Mouse (Mus musculus) kidney, postnatal 0 days (tissue): ENCODE measurements around the gene Gm9970. TPM values are rescaled to one million over a fixed set of nuclear protein-coding genes. Genes with fewer than 3 reads are reported as not detected.

Source experiments
- ATAC-seq: fragments of 200-750 bp; cut with Nextera tagmentation; replicated peaks from 2 replicates; pipeline ENCODE4 v1.8.0; 2017; ENCODE audit warnings: low read depth, moderate number of reproducible peaks, moderate TSS enrichment, moderate library complexity; ENCODE audit not compliant: low FRiP score
- DNase-seq: peaks from one replicate; pipeline ENCODE4 v3.0.0-alpha.2; 2016; ENCODE audit warnings: low spot score
- H3K27ac ChIP-seq: fragments of 300-500 bp; sonication (generic); 2 replicates; pipeline ENCODE4 v1.5.1; 2014; ENCODE audit warnings: mild to moderate bottlenecking
- H3K27me3 ChIP-seq: fragments of 300-500 bp; sonication (generic); 2 replicates; pipeline ENCODE4 v1.6.1; 2014; ENCODE audit warnings: low read length, mixed read lengths; ENCODE audit not compliant: insufficient read depth
- H3K36me3 ChIP-seq: fragments of 300-500 bp; sonication (generic); 2 replicates; pipeline ENCODE4 v1.6.1; 2014; ENCODE audit warnings: low read length, mixed read lengths; ENCODE audit not compliant: insufficient read depth
- H3K4me1 ChIP-seq: fragments of 300-500 bp; sonication (generic); replicated peaks from 2 replicates; pipeline ENCODE4 v1.6.1; 2014; ENCODE audit warnings: antibody characterized with exemption, low read length, mixed read lengths; ENCODE audit not compliant: insufficient read depth
- H3K4me2 ChIP-seq: fragments of 300-500 bp; sonication (generic); 2 replicates; pipeline ENCODE4 v1.6.1; 2014; ENCODE audit warnings: mild to moderate bottlenecking, low read length, moderate library complexity, mixed read lengths
- H3K4me3 ChIP-seq: fragments of 300-500 bp; sonication (generic); replicated peaks from 2 replicates; pipeline ENCODE4 v1.5.1; 2014; ENCODE audit warnings: low read depth, low read length
- H3K9ac ChIP-seq: fragments of 300-500 bp; sonication (generic); 2 replicates; pipeline ENCODE4 v1.6.1; 2014; ENCODE audit warnings: low read depth, low read length
- H3K9me3 ChIP-seq: fragments of 300-500 bp; sonication (generic); replicated peaks from 2 replicates; pipeline ENCODE4 v1.6.1; 2016; ENCODE audit warnings: low read length, inconsistent platforms, mixed read lengths
- CTCF ChIP-seq: IDR thresholded peaks from 2 replicates; pipeline ENCODE4 v1.5.1; 2016; ENCODE audit warnings: antibody characterized with exemption, low read depth, mild to moderate bottlenecking, moderate library complexity
- WGBS: fragments of 180-500 bp; shearing (Covaris S2); extraction: QIAGEN DNeasy Blood & Tissue Kit; methylation state at CpG from one replicate; pipeline ENCODE4 v1.1.7; 2014; 5-methylcytosine and 5-hydroxymethylcytosine counted together
- polyA plus RNA-seq: library from polyadenylated mRNA; unstranded; fragments of >200 nt; fragmentation: Nextera tagmentation; extraction: Ambion mirVana; gene quantifications from 2 replicates; pipeline ENCODE4 v1.2.1, GENCODE M21; 2015

Gm9970 gene
- polyA plus RNA-seq, 1 experiment from 2014 or later: 0.92 TPM

DNA sequence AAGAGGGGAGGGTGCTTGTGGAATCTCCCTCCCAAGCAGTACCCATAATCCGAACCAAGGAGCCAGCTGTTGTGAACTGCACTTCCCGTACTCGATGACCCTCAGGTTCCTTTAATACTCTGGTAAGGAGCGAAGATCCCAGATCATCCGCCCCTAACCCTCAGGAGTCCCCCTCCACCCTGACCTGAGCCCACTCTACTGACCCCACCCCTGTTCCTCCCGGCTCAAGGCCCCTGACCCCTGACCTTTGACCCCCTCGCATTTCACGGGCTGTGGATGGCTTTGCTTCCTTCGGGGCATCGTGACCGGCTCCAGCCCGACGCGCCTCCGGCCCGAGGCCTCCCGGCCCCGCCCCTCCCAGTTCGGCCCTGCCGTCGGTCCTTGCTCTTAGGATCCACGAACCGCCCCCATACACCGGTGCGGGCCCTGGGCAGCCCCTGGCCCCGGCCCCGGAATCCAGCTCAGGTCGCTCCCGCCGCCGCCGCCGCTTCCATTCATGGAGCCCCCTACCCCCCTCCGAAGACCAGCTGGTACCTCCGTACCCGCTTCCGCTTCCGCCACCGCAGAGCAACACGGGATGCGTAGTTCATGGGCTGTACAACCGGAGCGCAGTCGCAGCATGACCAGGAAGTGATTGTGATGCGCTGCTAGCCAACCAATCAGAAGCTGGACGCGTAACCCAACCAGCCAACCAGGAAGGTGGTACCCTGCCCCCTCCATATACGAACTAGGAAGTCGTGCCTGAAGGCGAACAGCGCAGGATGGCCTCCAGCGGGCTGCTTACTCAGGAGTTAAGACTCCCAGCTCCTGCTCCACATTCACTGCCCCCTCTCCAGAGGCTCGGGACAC is 39.1 kb downstream of the Gm9970 start, which contains the start of gene Zfp513:
Gene Zfp513, minus strand, starts transcription at position 562 of the 849 bp plus-strand sequence.
- no peaks in the 10 kb centered on the region for H3K27me3 ChIP-seq
- H3K27ac ChIP-seq: peak within 1 kb of the TSS; percentile 92
- ATAC-seq (peak; percentile 95), DNase-seq (peak; percentile 100)
- H3K9ac ChIP-seq: peak within 1 kb of the TSS; percentile 86
- TF ChIP-seq CTCF: no peak
- H3K4me3 ChIP-seq: peak within 1 kb of the TSS; percentile 82
- H3K4me2 ChIP-seq: peak within 1 kb of the TSS; percentile 71
- WGBS: under 1% methylated on average over 53 of the region's 53 CpGs
- 0 out of 2 replicates have a peak, but pooled peaks cover 3% of the 10 kb centered on the region for H3K9me3 ChIP-seq
- H3K4me1 ChIP-seq: peaks cover 9% of the 10 kb centered on the region; the same call in 1 of the 2 replicates
- peaks cover 38% of the 10 kb centered on the region for H3K36me3 ChIP-seq

DNA sequence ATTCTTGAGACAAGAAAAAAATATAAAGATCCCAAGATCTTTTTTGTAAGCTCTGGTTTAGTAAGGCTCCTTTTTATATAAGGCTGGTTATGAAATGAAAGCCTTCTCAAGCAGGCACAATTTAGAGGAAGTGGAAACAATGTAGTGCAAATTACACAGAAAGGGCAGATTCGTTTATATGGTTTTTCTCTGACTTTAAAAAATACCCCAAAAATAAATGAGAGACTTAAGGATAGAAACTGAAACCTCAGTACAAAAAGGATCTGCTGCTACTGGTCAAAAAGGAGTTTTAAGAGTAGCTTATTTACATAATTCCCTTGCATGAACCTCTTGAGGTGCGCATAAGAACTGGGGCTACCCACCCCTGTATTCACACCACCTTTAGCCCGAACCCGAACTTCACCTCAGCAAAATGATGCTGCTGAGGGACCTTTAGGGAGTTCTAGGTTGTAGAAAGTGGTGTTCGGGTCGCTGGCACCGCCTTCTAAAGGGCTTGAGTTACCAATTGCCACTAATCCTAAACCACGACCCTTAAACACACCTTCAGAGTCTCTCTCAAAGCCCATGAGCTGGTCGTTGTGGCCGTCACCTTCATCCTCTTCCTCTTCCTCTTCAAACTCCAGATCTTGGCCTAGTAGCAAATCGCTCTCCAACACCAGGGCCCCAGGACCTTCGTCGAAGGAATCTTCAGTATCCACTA is 39.8 kb downstream of the Gm9970 start:
- Histone ChIP-seq H3K36me3 (peaks cover 44% of the 10 kb centered on the region), H3K9me3 (0 out of 2 replicates have a peak, but pooled peaks cover 3% of the 10 kb centered on the region), H3K27ac (peak overlapping the region; percentile 92), H3K4me3 (peak overlapping the region; percentile 82), H3K9ac (peak overlapping the region; percentile 86), H3K4me1 (peaks cover 9% of the 10 kb centered on the region; the same call in 1 of the 2 replicates), H3K27me3 (no peaks in the 10 kb centered on the region), H3K4me2 (peak overlapping the region; percentile 71)
- DNase-seq (no peak), ATAC-seq (no peak)
- no peak for TF ChIP-seq CTCF
- WGBS: 8% methylated on average over 13 of the region's 13 CpGs

DNA sequence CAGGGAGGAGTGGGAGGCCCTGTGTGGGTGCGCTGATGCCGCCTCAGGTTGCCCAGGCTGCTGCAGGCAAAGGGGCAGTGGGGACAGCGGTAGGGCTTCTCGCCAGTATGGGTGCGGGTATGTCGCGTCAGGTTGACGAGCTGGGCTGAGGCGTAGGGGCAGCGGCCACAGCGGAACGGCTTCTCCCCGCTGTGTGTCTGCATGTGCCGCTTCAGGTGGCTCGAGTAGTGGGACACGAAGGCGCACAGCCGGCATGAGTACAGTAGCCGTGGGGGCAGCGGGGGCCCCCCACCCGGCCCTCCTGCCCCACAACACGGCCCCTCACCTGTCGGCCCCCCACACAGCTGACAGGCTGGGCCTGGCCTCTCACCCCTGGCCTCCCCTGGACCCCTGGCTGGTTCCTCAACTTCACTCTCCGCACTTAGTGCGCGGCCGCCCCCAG is 40.7 kb downstream of the Gm9970 start:
- 0 out of 2 replicates have a peak overlapping the region, but pooled peaks have one; percentile 29 for H3K9ac ChIP-seq
- H3K4me3 ChIP-seq: no peak overlapping the region
- 83% methylated on average over 27 of the region's 27 CpGs for WGBS
- H3K9me3 ChIP-seq: 0 out of 2 replicates have a peak, but pooled peaks cover 3% of the 10 kb centered on the region
- no peak for DNase-seq
- H3K27ac ChIP-seq: no peak overlapping the region
- H3K36me3 ChIP-seq: peaks cover 45% of the 10 kb centered on the region
- H3K4me2 ChIP-seq: 0 out of 2 replicates have a peak overlapping the region, but pooled peaks have one; percentile 9
- peaks cover 9% of the 10 kb centered on the region; the same call in 1 of the 2 replicates for H3K4me1 ChIP-seq
- no peak for TF ChIP-seq CTCF
- ATAC-seq: no peak; the same call in 1 of the 2 replicates
- H3K27me3 ChIP-seq: no peaks in the 10 kb centered on the region

DNA sequence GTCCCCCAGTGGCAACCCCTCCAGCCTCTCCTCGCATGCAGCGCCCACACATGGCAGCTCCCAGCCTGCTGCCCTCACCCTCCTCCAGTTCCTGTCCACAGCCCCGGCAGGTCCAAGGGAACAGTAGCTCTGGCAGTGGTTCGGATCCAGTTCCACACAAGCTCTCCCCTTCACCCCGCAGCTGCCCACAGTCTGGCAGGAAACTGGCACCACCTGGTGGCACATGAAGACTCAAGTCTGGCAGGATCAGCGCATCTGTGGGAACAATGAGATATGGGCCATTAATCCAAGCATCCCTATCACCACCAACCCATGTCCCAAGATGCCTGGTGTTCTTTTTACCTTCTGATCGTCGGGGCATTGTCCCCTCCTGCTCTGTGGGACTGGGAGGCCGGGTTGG is 41.1 kb downstream of the Gm9970 start:
- no peak for ATAC-seq
- 0 out of 2 replicates have a peak, but pooled peaks cover 3% of the 10 kb centered on the region for H3K9me3 ChIP-seq
- H3K36me3 ChIP-seq: peaks cover 45% of the 10 kb centered on the region
- no peak overlapping the region for H3K27ac ChIP-seq
- peak; percentile 76 for DNase-seq
- H3K4me2 ChIP-seq: no peak overlapping the region
- H3K4me1 ChIP-seq: peaks cover 9% of the 10 kb centered on the region; the same call in 1 of the 2 replicates
- no peak overlapping the region for H3K4me3 ChIP-seq
- WGBS: 66% methylated on average over 9 of the region's 9 CpGs
- no peaks in the 10 kb centered on the region for H3K27me3 ChIP-seq
- TF ChIP-seq CTCF: peak; percentile 62
- 0 out of 2 replicates have a peak overlapping the region, but pooled peaks have one; percentile 29 for H3K9ac ChIP-seq

DNA sequence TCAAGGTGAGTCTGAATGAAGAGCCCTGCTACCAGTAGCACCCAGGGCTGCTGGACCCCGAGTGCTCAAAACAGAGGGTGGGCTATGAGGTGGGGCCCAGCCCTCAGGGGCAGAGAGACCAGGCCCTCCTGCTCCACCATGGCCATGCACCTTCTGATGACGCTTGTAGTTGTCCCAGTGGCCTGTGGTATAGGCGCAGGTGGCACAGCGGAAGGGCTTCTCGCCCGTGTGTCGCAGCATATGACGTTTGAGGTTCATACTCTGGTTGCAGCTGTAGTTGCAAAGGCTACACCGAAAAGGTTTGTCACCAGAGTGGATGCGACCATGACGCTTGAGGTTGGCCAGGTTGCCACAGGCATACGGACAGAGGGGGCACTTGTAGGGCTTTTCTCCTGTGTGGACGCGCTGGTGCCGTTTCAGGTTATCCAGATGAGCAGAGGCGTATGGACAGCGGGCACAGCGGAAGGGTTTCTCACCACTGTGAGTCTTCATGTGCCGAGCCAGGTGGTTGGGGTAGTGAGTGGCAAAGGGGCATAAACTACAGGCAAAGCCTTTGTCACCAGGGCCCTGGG is 41.6 kb downstream of the Gm9970 start:
- H3K9ac ChIP-seq: no peak overlapping the region
- no peak overlapping the region for H3K4me3 ChIP-seq
- H3K4me1 ChIP-seq: peaks cover 9% of the 10 kb centered on the region; the same call in 1 of the 2 replicates
- DNase-seq (no peak), ATAC-seq (no peak)
- H3K9me3 ChIP-seq: 0 out of 2 replicates have a peak, but pooled peaks cover 3% of the 10 kb centered on the region
- no peaks in the 10 kb centered on the region for H3K27me3 ChIP-seq
- 92% methylated on average over 19 of the region's 19 CpGs for WGBS
- no peak overlapping the region for H3K27ac ChIP-seq
- no peak for TF ChIP-seq CTCF
- peaks cover 45% of the 10 kb centered on the region for H3K36me3 ChIP-seq
- no peak overlapping the region for H3K4me2 ChIP-seq
